Mouse (Mus musculus): ENCODE results near the gene Znrf1.

DNA sequence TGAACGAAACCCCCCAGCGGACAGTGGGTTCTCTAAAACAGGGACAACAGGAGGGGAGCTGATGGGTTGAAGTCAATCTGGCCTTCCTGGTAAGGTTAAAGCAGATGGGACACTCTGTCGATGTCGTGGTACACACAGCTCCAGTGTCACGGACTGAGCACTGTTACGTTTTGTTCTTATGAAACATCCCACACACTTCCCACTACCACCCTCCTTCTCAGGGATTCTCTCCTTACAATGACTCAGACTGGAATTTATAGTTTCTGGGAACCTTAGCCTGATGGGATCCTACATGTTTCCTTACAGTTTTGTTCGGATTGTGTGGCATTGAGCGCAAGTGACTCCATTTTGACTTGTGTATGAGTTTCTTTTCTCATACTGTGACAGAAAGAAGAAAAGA is 95.7 kb downstream of the Znrf1 start:
- TF ChIP-seq CTCF (IDR thresholded peaks at IDR 0.05; ENCODE audit: borderline replicate concordance, insufficient read depth, low read depth, low read length) (no peak), POLR2A (IDR thresholded peaks at IDR 0.05; ENCODE audit: borderline replicate concordance, insufficient read depth, low read length) (no peak)
